Mouse (Mus musculus): Measurements from ENCODE around the gene Hsd3b6.

GRCm38 (mm10) chr3:98756836-98757235 lies 57.4 kb downstream of the Hsd3b6 start:
- no peak for TF ChIP-seq MEF2A (IDR thresholded peaks at IDR 0.05; ENCODE audit: extremely low read depth, insufficient replicate concordance, low read depth, low read length, poor library complexity, severe bottlenecking)
- no peak for TF ChIP-seq E2F4 (IDR thresholded peaks at IDR 0.05; ENCODE audit: borderline replicate concordance, low read depth, low read length)
- no peak for TF ChIP-seq POLR2A (IDR thresholded peaks at IDR 0.05; ENCODE audit: control insufficient read depth in 1 of 2, insufficient read depth in 1 of 2, low read depth in 1 of 2, low read length in 2 of 2, poor library complexity in 1 of 2)
- no peak for TF ChIP-seq CHD2 (IDR thresholded peaks at IDR 0.05; ENCODE audit: low read length)
- no peak for TF ChIP-seq SIN3A (IDR thresholded peaks at IDR 0.05; ENCODE audit: low read length)
- no peak for TF ChIP-seq ZC3H11A (IDR thresholded peaks at IDR 0.05; ENCODE audit: low read depth, low read length)
- TF ChIP-seq HCFC1 (IDR thresholded peaks at IDR 0.05; ENCODE audit: low read depth, low read length), result no peak
- no peak for TF ChIP-seq CTCF (IDR thresholded peaks at IDR 0.05 in 2 of 3, conservative IDR thresholded peaks at IDR 0.05 in 1 of 3; ENCODE audit: control insufficient read depth in 1 of 3, insufficient read depth in 1 of 3, low read depth in 2 of 3, low read length in 3 of 3, poor library complexity in 1 of 3, severe bottlenecking in 1 of 3)
- TF ChIP-seq SMC3 (IDR thresholded peaks at IDR 0.05; ENCODE audit: low read depth, low read length), result no peak

All from MEL (cell line).